ENCODE assay signal across 9 mouse cellular contexts in genomic region chr8:108692669-108693665, GRCm38 (mm10).
A peak's percentile ranks its signal among the peaks of the same experiment; 100 is the strongest.
DNase-seq lines count a peak whose midpoint lies in the region; ATAC-seq and TF ChIP-seq lines count a peak whose summit lies in the region.
"Had no signal": no experiment of that assay in that cellular context is flagged by ENCODE, and none has a peak within 500 bp of the region (broad histone marks: within the 10 kb centered on the region; RNA-seq: fewer than 3 reads in every experiment).

No protein-coding gene starts in this region.

- peaks cover 42% of the 10 kb centered on the region for H3K4me1 ChIP-seq in limb, embryonic 14.5 days (ENCODE audit: control insufficient read depth, insufficient read depth, low read length)
- H3K4me1 ChIP-seq in stomach, embryonic 15.5 days: peaks cover 41% of the 10 kb centered on the region

- 64% methylated on average over 6 of the region's 6 CpGs for WGBS in limb, embryonic 14.5 days
- 63% methylated on average over 6 of the region's 6 CpGs for WGBS in stomach, embryonic 15.5 days

- H3K9ac ChIP-seq in limb, embryonic 14.5 days (ENCODE audit: low read depth, low read length, severe bottlenecking): no peak overlapping the region
- no peak overlapping the region for H3K9ac ChIP-seq in stomach, embryonic 15.5 days

- no peaks in the 10 kb centered on the region for H3K36me3 ChIP-seq in limb, embryonic 14.5 days (ENCODE audit: control insufficient read depth, insufficient read depth, low read length)
- no peaks in the 10 kb centered on the region for H3K36me3 ChIP-seq in stomach, embryonic 15.5 days

- no peaks in the 10 kb centered on the region for H3K9me3 ChIP-seq in limb, embryonic 14.5 days (ENCODE audit: control insufficient read depth, low read length)
- no peaks in the 10 kb centered on the region for H3K9me3 ChIP-seq in stomach, embryonic 15.5 days

- H3K4me2 ChIP-seq in limb, embryonic 14.5 days (replicated peaks; ENCODE audit: low read depth, low read length, severe bottlenecking): peak overlapping the region; percentile 54; the same call in 1 of the 2 replicates
- peak overlapping the region; percentile 57; the same call in 1 of the 2 replicates for H3K4me2 ChIP-seq in stomach, embryonic 15.5 days

- DNase-seq in gastrocnemius, adult 2 months: no peak
- DNase-seq in gastrocnemius, postnatal 4 days (ENCODE audit: low spot score in 2 of 2): no peak
- DNase-seq in retina, postnatal 1 day: peak; percentile 3
- no peak for DNase-seq in retina, embryonic 14.5 days (ENCODE audit: low spot score)
- no peak for DNase-seq in limb, embryonic 14.5 days (ENCODE audit: low spot score)
- no peak for DNase-seq in urinary bladder, adult 18-20 months (ENCODE audit: low spot score in 2 of 2)
- DNase-seq in spleen, postnatal 10 days (ENCODE audit: low spot score in 2 of 2): no peak

- intact Hi-C loops in gastrocnemius, adult 2 months (cut with DNase I): loop anchor here (10.0 kb wide), 1 partner anchor 118 kb away; no protein-coding TSS in a partner anchor

- TF ChIP-seq CTCF in gastrocnemius, adult 2 months (IDR thresholded peaks at IDR 0.05): no peak

- TF ChIP-seq POLR2A in limb, embryonic 14.5 days (IDR thresholded peaks at IDR 0.05; ENCODE audit: borderline replicate concordance, extremely low read depth, insufficient read depth, insufficient read length): no peak

- peaks cover 27% of the 10 kb centered on the region; the same call in 1 of the 2 replicates for H3K27me3 ChIP-seq in limb, embryonic 14.5 days (ENCODE audit: control insufficient read depth, insufficient read depth, low read length)
- peaks cover 24% of the 10 kb centered on the region for H3K27me3 ChIP-seq in stomach, embryonic 15.5 days (replicated peaks)

- H3K4me3 ChIP-seq in gastrocnemius, adult 2 months: peak overlapping the region; percentile 60
- H3K4me3 ChIP-seq in limb, embryonic 14.5 days (replicated peaks; ENCODE audit: low read length): no peak overlapping the region; the same call in none of the 2 replicates
- H3K4me3 ChIP-seq in stomach, embryonic 15.5 days (replicated peaks): no peak overlapping the region

- ATAC-seq in limb, embryonic 14.5 days (ENCODE audit: low FRiP score, low read depth): no peak
- ATAC-seq in stomach, embryonic 15.5 days (ENCODE audit: insufficient read depth, low FRiP score, low read depth): no peak

- H3K27ac ChIP-seq in gastrocnemius, adult 2 months: peak overlapping the region; percentile 81
- H3K27ac ChIP-seq in limb, embryonic 14.5 days (replicated peaks; ENCODE audit: low read depth, low read length): peak overlapping the region; percentile 39; the same call in 1 of the 2 replicates
- no peak overlapping the region for H3K27ac ChIP-seq in stomach, embryonic 15.5 days
- H3K27ac ChIP-seq: kidney, postnatal 0 days had no signal
